Mouse (Mus musculus) stomach, postnatal 0 days (tissue): Measurements from ENCODE around the gene Hdac5.

Experiments
- CTCF ChIP-seq: IDR thresholded peaks from 2 replicates; pipeline ENCODE4 v1.5.1; 2016; ENCODE audit warnings: antibody characterized with exemption, low read depth, mild to moderate bottlenecking, moderate library complexity
- EP300 ChIP-seq: optimal IDR thresholded peaks from 2 replicates; pipeline ENCODE3; 2016; ENCODE audit warnings: antibody characterized with exemption

DNA sequence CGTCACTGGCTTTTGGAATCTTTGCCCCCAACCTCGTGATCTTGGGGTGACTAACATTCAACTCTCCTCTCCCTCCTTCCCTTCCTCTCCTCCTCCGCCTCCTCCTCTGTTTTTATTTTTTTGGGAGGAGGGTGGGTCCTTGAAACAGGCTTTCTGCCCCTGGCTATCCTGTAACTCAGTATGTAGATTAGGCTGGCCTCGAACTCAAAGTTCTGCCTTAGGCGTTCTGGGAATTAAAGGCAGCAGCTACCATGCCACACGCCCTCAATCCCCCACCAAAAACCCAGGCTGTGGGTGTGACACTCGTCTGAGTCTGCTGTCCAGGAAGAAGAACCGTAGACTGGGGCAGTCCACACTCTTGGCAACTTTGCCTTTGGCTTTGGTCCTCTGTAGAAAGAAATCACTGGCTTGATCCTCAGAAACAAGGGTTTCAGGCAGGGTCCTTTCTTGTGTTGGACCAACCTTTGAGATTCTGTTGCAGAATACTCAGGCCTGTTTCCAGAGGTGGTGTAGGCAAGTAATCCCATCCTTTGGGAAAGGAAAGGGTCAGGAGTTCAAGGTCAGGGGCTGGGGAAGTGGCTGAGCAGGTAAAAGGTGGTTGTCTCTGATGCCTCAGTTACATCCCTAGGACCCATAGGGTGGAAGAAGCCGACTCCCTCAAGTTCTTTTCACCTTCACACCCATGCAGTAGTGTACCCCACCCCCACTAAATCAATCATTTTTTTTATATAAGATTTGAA lies 19.6 kb upstream of the Hdac5 start:
- TF ChIP-seq CTCF (no peak), EP300 (no peak)
